In genomic region chrX:68678333-68678740, GRCm38 (mm10) we compare ENCODE assay signal across 8 mouse cellular contexts. TPM values are rescaled to one million over a fixed set of nuclear protein-coding genes. Genes with fewer than 3 reads are reported as not detected.
A peak's percentile ranks its signal among the peaks of the same experiment; 100 is the strongest.
DNase-seq lines count a peak whose midpoint lies in the region; ATAC-seq and TF ChIP-seq lines count a peak whose summit lies in the region.

Gene Fmr1 (plus strand): TSS chrX:68678541.

- 5% methylated on average over 49 of the region's 49 CpGs for WGBS in cerebellum, adult 2 months
- 29% methylated on average over 48 of the region's 49 CpGs for WGBS in forebrain, postnatal 0 days
- WGBS in lung, embryonic 15.5 days, result 10% methylated on average over 28 of the region's 49 CpGs

- no peaks in the 10 kb centered on the region for H3K27me3 ChIP-seq in MEL (ENCODE audit: control insufficient read depth in 1 of 2, insufficient read depth in 2 of 2, low read length in 2 of 2)
- H3K27me3 ChIP-seq in cerebellum, adult 2 months (ENCODE audit: control insufficient read depth, insufficient read depth, low read length), result no peaks in the 10 kb centered on the region
- H3K27me3 ChIP-seq in forebrain, postnatal 0 days (ENCODE audit: insufficient read depth, low read length), result no peaks in the 10 kb centered on the region
- H3K27me3 ChIP-seq in lung, embryonic 15.5 days, result no peaks in the 10 kb centered on the region

- TF ChIP-seq POLR2A in MEL (IDR thresholded peaks at IDR 0.05; ENCODE audit: control insufficient read depth in 1 of 2, insufficient read depth in 1 of 2, low read depth in 1 of 2, low read length in 2 of 2, poor library complexity in 1 of 2), result peak; percentile 57 to 82; a peak in 3 of 4 replicates
- peak; percentile 83 for TF ChIP-seq POLR2A in cerebellum, adult 2 months (IDR thresholded peaks at IDR 0.05; ENCODE audit: borderline replicate concordance, insufficient read depth, low read length)

- H3K4me3 ChIP-seq in MEL (ENCODE audit: control insufficient read depth in 1 of 2, insufficient read depth in 1 of 2, low read depth in 2 of 2, low read length in 2 of 2), result peak within 1 kb of the TSS; percentile 93 to 98
- H3K4me3 ChIP-seq in cerebellum, adult 2 months (replicated peaks; ENCODE audit: insufficient read depth, low read depth, low read length), result peak within 1 kb of the TSS; percentile 65
- peak within 1 kb of the TSS; percentile 57 for H3K4me3 ChIP-seq in forebrain, postnatal 0 days (ENCODE audit: low read depth, low read length)
- peak within 1 kb of the TSS; percentile 69 for H3K4me3 ChIP-seq in lung, embryonic 15.5 days

- peaks cover 0 to 3% of the 10 kb centered on the region in 2 experiments; a peak in 3 of 4 replicates for H3K4me1 ChIP-seq in MEL (ENCODE audit: control insufficient read depth in 1 of 2, insufficient read depth in 2 of 2, low read length in 2 of 2)
- no peaks in the 10 kb centered on the region for H3K4me1 ChIP-seq in cerebellum, adult 2 months (ENCODE audit: control insufficient read depth, insufficient read depth, low read length)
- no peaks in the 10 kb centered on the region for H3K4me1 ChIP-seq in forebrain, postnatal 0 days (ENCODE audit: insufficient read depth)
- H3K4me1 ChIP-seq in lung, embryonic 15.5 days, result no peaks in the 10 kb centered on the region

- no peaks in the 10 kb centered on the region for H3K9me3 ChIP-seq in MEL (replicated peaks; ENCODE audit: insufficient read depth, low read length)
- H3K9me3 ChIP-seq in forebrain, postnatal 0 days (ENCODE audit: low read length), result no peaks in the 10 kb centered on the region
- no peaks in the 10 kb centered on the region for H3K9me3 ChIP-seq in lung, embryonic 15.5 days

- H3K36me3 ChIP-seq in MEL (ENCODE audit: control insufficient read depth in 1 of 2, insufficient read depth in 2 of 2, low read length in 2 of 2), result peaks cover 0 to 5% of the 10 kb centered on the region in 2 experiments; a peak in 1 of 4 replicates
- H3K36me3 ChIP-seq in forebrain, postnatal 0 days (ENCODE audit: insufficient read depth), result no peaks in the 10 kb centered on the region
- H3K36me3 ChIP-seq in lung, embryonic 15.5 days, result no peaks in the 10 kb centered on the region

- H3K4me2 ChIP-seq in forebrain, postnatal 0 days (ENCODE audit: low read depth), result peak within 1 kb of the TSS; percentile 48
- H3K4me2 ChIP-seq in lung, embryonic 15.5 days, result peak within 1 kb of the TSS; percentile 60

- TF ChIP-seq EP300 in MEL (IDR thresholded peaks at IDR 0.05; ENCODE audit: low read depth in 1 of 2, low read length in 2 of 2), result no peak

- peaks cover 23% of the 10 kb centered on the region for H3K79me2 ChIP-seq in MEL (ENCODE audit: control insufficient read depth, insufficient read depth, low read length, poor library complexity)

- TF ChIP-seq RAD21 in MEL (IDR thresholded peaks at IDR 0.05; ENCODE audit: low read depth, low read length), result no peak

- peak; percentile 97 for ATAC-seq in forebrain, postnatal 0 days
- peak; percentile 98 for ATAC-seq in lung, embryonic 15.5 days (ENCODE audit: borderline replicate concordance, extremely low read depth, low FRiP score, low TSS enrichment)

- peak within 1 kb of the TSS; percentile 91 for H3K27ac ChIP-seq in MEL (ENCODE audit: control insufficient read depth, low read depth, low read length)
- H3K27ac ChIP-seq in cerebellum, adult 2 months (ENCODE audit: insufficient read depth, low read length), result peak within 1 kb of the TSS; percentile 75
- H3K27ac ChIP-seq in forebrain, postnatal 0 days (ENCODE audit: low read depth, low read length), result peak within 1 kb of the TSS; percentile 88
- H3K27ac ChIP-seq in lung, embryonic 15.5 days, result peak within 1 kb of the TSS; percentile 91

- no peak for TF ChIP-seq CTCF in MEL (IDR thresholded peaks at IDR 0.05 in 2 of 3, conservative IDR thresholded peaks at IDR 0.05 in 1 of 3; ENCODE audit: control insufficient read depth in 1 of 3, insufficient read depth in 1 of 3, low read depth in 2 of 3, low read length in 3 of 3, poor library complexity in 1 of 3, severe bottlenecking in 1 of 3)
- no peak for TF ChIP-seq CTCF in cerebellum, adult 2 months (IDR thresholded peaks at IDR 0.05; ENCODE audit: borderline replicate concordance, insufficient read depth, low read depth, low read length)
- peak; percentile 33 for TF ChIP-seq CTCF in forebrain, postnatal 0 days (IDR thresholded peaks at IDR 0.05; ENCODE audit: low read depth)

- peak within 1 kb of the TSS; percentile 98 for H3K9ac ChIP-seq in MEL (ENCODE audit: control insufficient read depth, low read depth, low read length, poor library complexity, severe bottlenecking)
- peak within 1 kb of the TSS; percentile 72 for H3K9ac ChIP-seq in forebrain, postnatal 0 days
- peak within 1 kb of the TSS; percentile 72 for H3K9ac ChIP-seq in lung, embryonic 15.5 days

- DNase-seq in MEL (ENCODE audit: low read depth, low spot score), result peak; percentile 93
- peak; percentile 95 to 96 for DNase-seq in cerebellum, adult 2 months
- peak; percentile 94 for DNase-seq in forebrain, postnatal 0 days
- DNase-seq in heart, postnatal 4 days, result peak; percentile 98
- DNase-seq in layer of hippocampus, adult 8-10 months (ENCODE audit: low spot score in 2 of 2), result peak; percentile 92 to 93
- peak; percentile 94 for DNase-seq in ovary, adult 18-20 months (ENCODE audit: low spot score)
- peak; percentile 94 for DNase-seq in thymus, postnatal 0 days (ENCODE audit: low spot score)

TF ChIP-seq in MEL, 35 proteins besides CTCF, POLR2A, EP300 and RAD21 (continues in another document):
- TF ChIP-seq ZC3H11A (IDR thresholded peaks at IDR 0.05; ENCODE audit: low read depth, low read length) (no peak), JUND (IDR thresholded peaks at IDR 0.05; ENCODE audit: low read depth, low read length) (no peak), ZKSCAN1 (IDR thresholded peaks at IDR 0.05; ENCODE audit: low read depth, low read length) (no peak), MXI1 (IDR thresholded peaks at IDR 0.05; ENCODE audit: low read depth, low read length) (peak; percentile 42; the same call in 1 of the 2 replicates), MYC (IDR thresholded peaks at IDR 0.05; ENCODE audit: low read depth, low read length) (no peak), ELF1 (IDR thresholded peaks at IDR 0.05; ENCODE audit: low read depth, low read length) (peak; percentile 53; the same call in 1 of the 2 replicates), MYB (IDR thresholded peaks at IDR 0.05; ENCODE audit: low read depth, low read length) (no peak), USF2 (IDR thresholded peaks at IDR 0.05; ENCODE audit: borderline replicate concordance in 1 of 2, insufficient read depth in 1 of 2, low read depth in 1 of 2, low read length in 2 of 2) (peak; percentile 64 to 66; a peak in 3 of 4 replicates), KAT2A (conservative IDR thresholded peaks at IDR 0.05; ENCODE audit: low read depth, low read length) (no peak), SIN3A (IDR thresholded peaks at IDR 0.05; ENCODE audit: low read length) (peak; percentile 53), GATA1 (IDR thresholded peaks at IDR 0.05; ENCODE audit: low read depth, low read length) (no peak), SMC3 (IDR thresholded peaks at IDR 0.05; ENCODE audit: low read depth, low read length) (no peak), POLR2AphosphoS2 (IDR thresholded peaks at IDR 0.05; ENCODE audit: low read length) (0 out of 2 replicates have a peak, but pooled peaks have one; percentile 26), ZMIZ1 (IDR thresholded peaks at IDR 0.05; ENCODE audit: low read depth, low read length) (peak; percentile 82; the same call in 1 of the 2 replicates), NELFE (IDR thresholded peaks at IDR 0.05; ENCODE audit: low read depth, low read length) (peak; percentile 66), CHD1 (IDR thresholded peaks at IDR 0.05; ENCODE audit: low read depth, low read length) (no peak), MEF2A (IDR thresholded peaks at IDR 0.05; ENCODE audit: extremely low read depth, insufficient replicate concordance, low read depth, low read length, poor library complexity, severe bottlenecking) (no peak), CHD2 (IDR thresholded peaks at IDR 0.05; ENCODE audit: low read length) (no peak), BHLHE40 (IDR thresholded peaks at IDR 0.05; ENCODE audit: borderline replicate concordance, low read depth, low read length) (no peak), GABPA (IDR thresholded peaks at IDR 0.05; ENCODE audit: low read depth, low read length) (no peak), ZNF384 (IDR thresholded peaks at IDR 0.05; ENCODE audit: low read depth, low read length) (no peak), POLR2AphosphoS5 (IDR thresholded peaks at IDR 0.05; ENCODE audit: borderline replicate concordance, low read depth, low read length) (0 out of 2 replicates have a peak, but pooled peaks have one; percentile 44), TBP (IDR thresholded peaks at IDR 0.05; ENCODE audit: low read depth, low read length) (peak; percentile 78; the same call in 1 of the 2 replicates), UBTF (IDR thresholded peaks at IDR 0.05; ENCODE audit: borderline replicate concordance, insufficient read depth, low read depth, low read length) (no peak), MAZ (IDR thresholded peaks at IDR 0.05; ENCODE audit: low read depth, low read length) (peak; percentile 63; the same call in 1 of the 2 replicates), TAL1 (IDR thresholded peaks at IDR 0.05; ENCODE audit: low read length) (no peak), MAFK (IDR thresholded peaks at IDR 0.05; ENCODE audit: borderline replicate concordance, low read depth, low read length) (no peak), RCOR1 (IDR thresholded peaks at IDR 0.05; ENCODE audit: low read depth, low read length) (no peak), ETS1 (IDR thresholded peaks at IDR 0.05; ENCODE audit: low read depth, low read length) (no peak), E2F4 (IDR thresholded peaks at IDR 0.05; ENCODE audit: borderline replicate concordance, low read depth, low read length) (peak; percentile 67; the same call in 1 of the 2 replicates), TCF12 (IDR thresholded peaks at IDR 0.05; ENCODE audit: low read depth, low read length) (peak; percentile 23; the same call in 1 of the 2 replicates)

RNA-seq across cellular contexts. Expression of gene Fmr1, which starts in this region (rescaled TPM):
- 30.0 and 31.0 TPM in 2 replicates for total RNA-seq in MEL (2012; rRNA removed)
- 100 to 1,000 TPM in 1 of 2 experiments, 10 to 100 TPM in 1; 54.5 to 255 TPM for polyA plus RNA-seq in MEL (2012; ENCODE audit: insufficient read depth in 1 of 2, insufficient read length in 2 of 2, low read depth in 1 of 2, low replicate concordance in 2 of 2, missing spikeins in 1 of 2)
- 39.3 and 40.8 TPM in 2 replicates for polyA plus RNA-seq in cerebellum, adult 2 months (2012; rRNA removed)
- 44.8 and 48.6 TPM in 2 replicates for total RNA-seq in forebrain, postnatal 0 days (2014; rRNA removed)
- polyA plus RNA-seq in forebrain, postnatal 0 days (2015; fragmentation: Nextera tagmentation; extraction: Ambion mirVana), result 26.4 and 37.5 TPM in 2 replicates
- 10 to 100 TPM; 39.5 to 39.9 TPM for total RNA-seq in heart, postnatal 4 days (2021)
- 10 to 100 TPM; 53.0 to 64.6 (median 57.8) TPM for total RNA-seq in layer of hippocampus, adult 8-10 months (2022)
- polyA plus RNA-seq in lung, embryonic 15.5 days (2015; fragmentation: Nextera tagmentation; extraction: Ambion mirVana), result 53.0 and 55.5 TPM in 2 replicates
- polyA plus RNA-seq in thymus, postnatal 0 days (2015; fragmentation: Nextera tagmentation; extraction: Ambion mirVana), result 35.6 and 43.4 TPM in 2 replicates

Comparison
In these comparisons a context has a peak if more than half of its experiments do, and no peak if none do; other contexts are left out.
1. Peak in every context shown above with its lines: DNase-seq, ATAC-seq, H3K4me3 ChIP-seq and H3K27ac ChIP-seq.